Mouse (Mus musculus): ENCODE data around the gene Stat4.

DNA sequence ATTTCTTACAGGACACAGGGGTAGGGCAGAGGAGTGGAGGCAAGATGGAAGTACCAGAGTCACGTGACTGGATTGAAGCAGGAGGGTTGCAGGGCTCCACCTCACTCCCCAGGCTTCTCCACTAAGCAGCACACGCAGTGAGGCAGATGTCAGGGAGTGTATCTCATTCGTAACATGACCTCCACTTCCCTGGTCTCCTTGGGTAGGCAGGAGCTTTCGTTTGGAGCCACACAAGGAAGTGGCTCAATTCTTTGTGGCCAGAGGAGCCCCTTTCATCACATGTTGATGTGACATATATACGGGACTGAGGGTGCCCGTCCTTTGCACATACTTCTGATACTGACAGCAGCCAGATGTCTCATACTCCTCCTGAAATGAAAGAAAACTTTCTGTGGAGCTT, 142.8 kb downstream of the Stat4 start:
- TF ChIP-seq GATA1 (IDR thresholded peaks at IDR 0.05; ENCODE audit: borderline replicate concordance, low read length), result no peak
- no peak for TF ChIP-seq FLI1 (IDR thresholded peaks at IDR 0.05; ENCODE audit: low read length)
